1 mouse cellular context compared by ENCODE assay signal in the genomic region with DNA sequence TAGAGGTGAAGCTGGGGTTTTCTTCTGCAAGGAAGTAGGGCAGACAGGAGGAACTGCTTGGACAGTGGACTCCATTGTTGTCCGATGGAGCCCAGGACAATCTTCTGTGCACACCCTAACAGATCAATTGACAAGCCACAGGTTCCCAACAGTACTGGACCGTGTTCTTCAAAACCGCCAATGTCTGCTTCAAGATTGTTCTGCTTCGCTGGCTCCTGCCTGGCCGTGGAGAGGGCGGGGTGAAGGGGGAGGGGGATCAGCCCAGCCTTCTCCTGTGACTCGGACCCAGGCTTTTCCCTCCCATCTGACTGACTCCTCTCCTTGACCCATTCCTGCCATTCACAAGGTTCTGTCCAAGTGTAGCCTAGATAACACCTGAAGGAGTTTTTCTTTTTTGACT.
TF ChIP-seq lines count a peak whose summit lies in the region.

No protein-coding gene starts in this region.

TF ChIP-seq in myocyte, 11 proteins besides CTCF, POLR2A, EP300 and RAD21 (continued from another document):
- TF ChIP-seq TCF12 (IDR thresholded peaks at IDR 0.05; ENCODE audit: insufficient read depth, poor library complexity, severe bottlenecking) (no peak), MAX (IDR thresholded peaks at IDR 0.05; ENCODE audit: low read depth) (no peak), REST (IDR thresholded peaks at IDR 0.05; ENCODE audit: insufficient read depth, insufficient read length) (no peak), E2F4 (IDR thresholded peaks at IDR 0.05; ENCODE audit: insufficient read depth) (no peak), CEBPB (IDR thresholded peaks at IDR 0.05; ENCODE audit: insufficient read depth, poor library complexity, severe bottlenecking) (no peak), SRF (IDR thresholded peaks at IDR 0.05; ENCODE audit: control insufficient read depth, insufficient read length, low read depth) (no peak), MYOD1 (IDR thresholded peaks at IDR 0.05; ENCODE audit: control insufficient read depth in 1 of 3, insufficient read length in 2 of 3, low read depth in 2 of 3) (no peak), USF1 (IDR thresholded peaks at IDR 0.05; ENCODE audit: low read depth) (no peak), POLR2AphosphoS2 (IDR thresholded peaks at IDR 0.05; ENCODE audit: insufficient read length, low read depth) (no peak), TCF3 (IDR thresholded peaks at IDR 0.05; ENCODE audit: insufficient read length, low read depth) (no peak)
